Mouse (Mus musculus): ENCODE measurements around the gene Evl. TPM values are rescaled to one million over a fixed set of nuclear protein-coding genes. Genes with fewer than 3 reads are reported as not detected.

Evl gene
- total and polyA plus RNA-seq, 2 experiments from 2014 or later: 178 to 231 TPM

DNA sequence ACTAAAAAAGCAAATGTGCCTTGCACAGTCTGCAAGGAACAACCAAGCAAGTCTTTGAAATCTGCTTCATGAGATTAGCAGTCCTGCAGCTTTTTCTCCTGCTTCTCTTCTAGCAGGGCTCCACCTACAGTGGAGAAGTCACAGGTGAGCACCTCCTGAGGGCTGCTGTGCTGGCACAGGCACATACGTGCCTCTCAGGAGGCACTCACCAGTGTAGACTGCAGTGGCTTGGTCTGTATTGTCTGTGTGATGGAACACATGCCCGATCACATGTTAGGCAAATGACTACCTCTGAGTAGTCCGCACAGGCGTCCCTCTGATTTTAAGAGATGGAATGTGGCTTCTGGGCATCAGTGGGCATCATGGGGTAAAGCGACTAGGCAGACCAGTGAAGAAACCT is 122.6 kb downstream of the Evl start:
- no peak for TF ChIP-seq CTCF (IDR thresholded peaks at IDR 0.05; ENCODE audit: low read depth)
- Histone ChIP-seq H3K36me3 (ENCODE audit: insufficient read depth, low read length) (peaks cover 55% of the 10 kb centered on the region), H3K9ac (replicated peaks; ENCODE audit: low read length) (no peak overlapping the region), H3K27me3 (ENCODE audit: insufficient read depth, low read length) (no peaks in the 10 kb centered on the region), H3K27ac (no peak overlapping the region), H3K4me2 (ENCODE audit: low read depth, low read length) (no peak overlapping the region), H3K4me1 (ENCODE audit: insufficient read depth, low read length) (no peaks in the 10 kb centered on the region), H3K4me3 (ENCODE audit: low read length) (no peak overlapping the region), H3K9me3 (ENCODE audit: low read length) (no peaks in the 10 kb centered on the region)
- WGBS: 88% methylated on average over 5 of the region's 5 CpGs
- DNase-seq (ENCODE audit: low spot score) (no peak), ATAC-seq (no peak)

DNA sequence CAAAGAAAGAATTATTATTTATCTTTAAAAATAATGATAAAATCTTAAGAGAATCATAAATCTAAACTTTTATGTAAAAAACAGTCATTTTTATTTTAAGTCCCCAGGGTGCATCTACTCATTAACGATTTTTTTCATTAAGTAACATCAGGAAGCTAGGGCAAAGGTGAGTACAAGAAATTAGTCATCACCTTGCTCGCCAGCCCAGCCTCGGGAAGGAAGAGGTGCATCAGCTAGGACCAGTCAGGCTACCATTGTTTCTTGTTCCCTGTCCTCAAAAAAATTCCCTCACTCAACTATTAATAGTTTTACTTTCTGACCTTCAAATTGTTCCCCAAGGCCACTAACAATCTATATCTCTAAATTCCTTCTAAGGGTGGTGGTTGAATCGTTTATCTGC is 123.8 kb downstream of the Evl start:
- Histone ChIP-seq H3K9ac (replicated peaks; ENCODE audit: low read length) (no peak overlapping the region), H3K9me3 (ENCODE audit: low read length) (no peaks in the 10 kb centered on the region), H3K4me3 (ENCODE audit: low read length) (no peak overlapping the region), H3K4me2 (ENCODE audit: low read depth, low read length) (no peak overlapping the region), H3K4me1 (ENCODE audit: insufficient read depth, low read length) (no peaks in the 10 kb centered on the region), H3K36me3 (ENCODE audit: insufficient read depth, low read length) (peaks cover 58% of the 10 kb centered on the region), H3K27ac (no peak overlapping the region), H3K27me3 (ENCODE audit: insufficient read depth, low read length) (no peaks in the 10 kb centered on the region)
- TF ChIP-seq CTCF (IDR thresholded peaks at IDR 0.05; ENCODE audit: low read depth): no peak
- WGBS: 81% methylated on average over 4 of the region's 4 CpGs
- ATAC-seq: no peak
- no peak for DNase-seq (ENCODE audit: low spot score)

DNA sequence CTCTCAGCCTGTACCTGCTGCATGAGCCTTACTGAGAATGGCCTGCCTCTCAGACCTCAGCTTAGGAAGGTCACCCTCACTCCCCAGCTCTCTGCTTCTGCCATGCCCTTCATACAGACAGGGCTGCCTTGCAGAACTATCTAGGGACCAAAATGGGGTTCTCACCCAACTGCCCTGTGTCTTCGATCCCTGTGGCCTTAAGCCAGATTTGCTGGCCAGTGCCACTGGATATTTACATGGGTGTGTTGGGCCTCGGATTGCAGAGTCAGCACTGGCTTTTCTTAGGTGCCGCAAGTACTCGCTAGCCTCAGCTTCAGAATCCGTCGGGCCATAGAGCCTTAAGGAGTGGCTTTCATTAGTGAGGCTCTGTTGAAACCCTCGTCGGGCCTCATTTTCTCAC is 126.3 kb downstream of the Evl start:
- H3K27me3 ChIP-seq (ENCODE audit: insufficient read depth, low read length): no peaks in the 10 kb centered on the region
- H3K27ac ChIP-seq: no peak overlapping the region
- no peak overlapping the region for H3K9ac ChIP-seq (replicated peaks; ENCODE audit: low read length)
- no peaks in the 10 kb centered on the region for H3K4me1 ChIP-seq (ENCODE audit: insufficient read depth, low read length)
- 93% methylated on average over 8 of the region's 8 CpGs for WGBS
- H3K4me2 ChIP-seq (ENCODE audit: low read depth, low read length): no peak overlapping the region
- H3K9me3 ChIP-seq (ENCODE audit: low read length): no peaks in the 10 kb centered on the region
- no peak for ATAC-seq
- no peak overlapping the region for H3K4me3 ChIP-seq (ENCODE audit: low read length)
- DNase-seq (ENCODE audit: low spot score): no peak
- TF ChIP-seq CTCF (IDR thresholded peaks at IDR 0.05; ENCODE audit: low read depth): no peak
- H3K36me3 ChIP-seq (ENCODE audit: insufficient read depth, low read length): peaks cover 64% of the 10 kb centered on the region

DNA sequence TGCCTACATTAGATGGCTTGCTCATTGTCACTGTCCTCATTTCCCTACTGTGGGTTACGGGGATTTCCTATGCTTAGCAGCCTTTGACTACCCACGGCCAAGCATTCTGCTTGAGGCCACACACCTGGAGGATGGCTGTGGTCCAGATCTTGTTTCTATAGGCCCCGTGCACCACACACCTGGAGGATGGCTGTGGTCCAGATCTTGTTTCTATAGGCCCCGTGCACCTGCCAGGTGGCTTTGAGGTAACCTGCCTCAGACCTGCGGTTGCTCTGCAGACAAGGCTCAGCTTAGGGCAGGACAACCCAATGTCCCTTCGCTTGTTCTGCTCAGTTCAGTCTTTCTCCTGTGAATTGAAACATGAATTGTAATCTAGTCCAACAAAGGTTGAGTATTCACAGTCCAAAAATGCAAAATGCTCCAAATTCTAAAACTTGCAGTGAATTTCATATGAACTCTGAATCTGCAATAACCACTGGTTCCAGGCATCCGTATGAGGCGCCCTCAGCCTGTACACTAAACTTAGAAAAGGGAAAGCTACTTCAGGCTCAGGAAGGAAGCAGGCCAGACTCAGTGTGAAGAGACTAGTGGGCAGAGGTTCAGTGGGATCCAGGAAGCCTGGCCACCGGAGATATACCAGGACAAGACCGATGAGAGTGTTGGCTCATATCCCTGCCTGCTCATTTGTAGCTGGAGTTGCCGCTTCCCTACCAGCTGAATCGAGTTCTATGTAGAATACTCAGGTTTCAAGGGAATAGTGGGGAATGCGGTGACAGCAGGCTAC is 127.9 kb downstream of the Evl start:
- peaks cover 55% of the 10 kb centered on the region for H3K36me3 ChIP-seq (ENCODE audit: insufficient read depth, low read length)
- no peak overlapping the region for H3K9ac ChIP-seq (replicated peaks; ENCODE audit: low read length)
- no peak overlapping the region for H3K4me2 ChIP-seq (ENCODE audit: low read depth, low read length)
- H3K27ac ChIP-seq: no peak overlapping the region
- TF ChIP-seq CTCF (IDR thresholded peaks at IDR 0.05; ENCODE audit: low read depth): no peak
- ATAC-seq (no peak), DNase-seq (ENCODE audit: low spot score) (no peak)
- no peak overlapping the region for H3K4me3 ChIP-seq (ENCODE audit: low read length)
- H3K27me3 ChIP-seq (ENCODE audit: insufficient read depth, low read length): no peaks in the 10 kb centered on the region
- H3K4me1 ChIP-seq (ENCODE audit: insufficient read depth, low read length): no peaks in the 10 kb centered on the region
- no peaks in the 10 kb centered on the region for H3K9me3 ChIP-seq (ENCODE audit: low read length)
- 92% methylated on average over 13 of the region's 13 CpGs for WGBS

DNA sequence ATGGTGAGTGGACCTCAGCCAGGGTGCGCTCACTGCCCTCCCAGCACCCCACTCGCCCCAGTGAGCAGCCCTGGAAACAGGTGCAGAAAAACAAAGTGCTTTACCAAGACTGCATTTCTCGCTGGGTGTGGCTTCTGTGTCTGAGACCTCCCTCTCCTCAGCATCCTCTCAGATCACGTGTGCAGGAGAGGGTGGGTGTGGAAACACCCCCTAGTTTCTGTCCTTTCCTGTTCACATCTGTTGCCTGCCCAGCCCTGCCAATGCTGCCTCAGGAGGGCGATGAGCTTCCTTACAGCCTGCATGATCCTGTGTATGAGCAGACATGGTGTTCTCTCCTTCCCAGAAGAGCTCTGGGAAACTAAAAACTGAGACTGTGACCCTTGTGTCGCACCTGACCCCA is 131.9 kb downstream of the Evl start:
- no peak overlapping the region for H3K4me2 ChIP-seq (ENCODE audit: low read depth, low read length)
- no peak overlapping the region for H3K4me3 ChIP-seq (ENCODE audit: low read length)
- no peaks in the 10 kb centered on the region for H3K27me3 ChIP-seq (ENCODE audit: insufficient read depth, low read length)
- H3K36me3 ChIP-seq (ENCODE audit: insufficient read depth, low read length): peaks cover 40% of the 10 kb centered on the region
- H3K4me1 ChIP-seq (ENCODE audit: insufficient read depth, low read length): no peaks in the 10 kb centered on the region
- ATAC-seq (peak; percentile 41; the same call in 1 of the 2 replicates), DNase-seq (ENCODE audit: low spot score) (peak; percentile 24)
- no peak overlapping the region for H3K9ac ChIP-seq (replicated peaks; ENCODE audit: low read length)
- WGBS: 69% methylated on average over 6 of the region's 6 CpGs
- H3K9me3 ChIP-seq (ENCODE audit: low read length): no peaks in the 10 kb centered on the region
- 0 out of 2 replicates have a peak overlapping the region, but pooled peaks have one; percentile 29 for H3K27ac ChIP-seq
- TF ChIP-seq CTCF (IDR thresholded peaks at IDR 0.05; ENCODE audit: low read depth): no peak

GRCm38 (mm10) chr12:108686926-108687325 is 132.4 kb downstream of the Evl start:
- peak; percentile 59 for TF ChIP-seq CTCF (IDR thresholded peaks at IDR 0.05; ENCODE audit: low read depth)
- Histone ChIP-seq H3K4me2 (ENCODE audit: low read depth, low read length) (no peak overlapping the region), H3K27ac (no peak overlapping the region), H3K9ac (replicated peaks; ENCODE audit: low read length) (no peak overlapping the region), H3K4me3 (ENCODE audit: low read length) (no peak overlapping the region), H3K27me3 (ENCODE audit: insufficient read depth, low read length) (no peaks in the 10 kb centered on the region), H3K36me3 (ENCODE audit: insufficient read depth, low read length) (peaks cover 36% of the 10 kb centered on the region), H3K4me1 (ENCODE audit: insufficient read depth, low read length) (no peaks in the 10 kb centered on the region), H3K9me3 (ENCODE audit: low read length) (no peaks in the 10 kb centered on the region)
- peak; percentile 33; the same call in 1 of the 2 replicates for ATAC-seq
- 66% methylated on average over 6 of the region's 6 CpGs for WGBS
- DNase-seq (ENCODE audit: low spot score): peak; percentile 16

DNA sequence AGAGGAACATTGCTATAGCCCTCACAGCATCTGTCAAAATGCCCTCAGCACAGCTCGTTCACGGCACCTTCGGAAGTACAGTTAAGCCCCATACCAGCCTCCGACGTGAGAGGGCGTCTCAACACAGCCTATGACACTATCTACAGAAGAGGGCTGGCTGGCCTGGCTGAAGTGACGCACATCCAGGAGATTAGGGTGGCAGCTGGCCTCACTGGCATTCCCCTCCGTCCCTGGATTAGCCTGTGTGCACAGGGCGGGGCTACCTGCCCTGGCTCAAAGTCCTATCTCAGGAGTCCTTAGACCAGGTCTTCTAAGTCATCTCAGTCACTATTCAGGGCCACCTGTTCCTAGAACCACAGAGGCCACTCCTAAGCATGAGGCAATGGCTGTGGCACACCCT is 134.6 kb downstream of the Evl start:
- DNase-seq (ENCODE audit: low spot score) (no peak), ATAC-seq (no peak)
- no peak; the same call in 1 of the 2 replicates for TF ChIP-seq CTCF (IDR thresholded peaks at IDR 0.05; ENCODE audit: low read depth)

More for the DNA sequence above, 134.6 kb downstream of the Evl start:
- H3K4me3 ChIP-seq (ENCODE audit: low read length): no peak overlapping the region
- no peak overlapping the region for H3K4me2 ChIP-seq (ENCODE audit: low read depth, low read length)
- no peaks in the 10 kb centered on the region for H3K27me3 ChIP-seq (ENCODE audit: insufficient read depth, low read length)
- no peaks in the 10 kb centered on the region for H3K9me3 ChIP-seq (ENCODE audit: low read length)
- H3K4me1 ChIP-seq (ENCODE audit: insufficient read depth, low read length): no peaks in the 10 kb centered on the region
- 87% methylated on average over 9 of the region's 9 CpGs for WGBS
- peaks cover 18% of the 10 kb centered on the region for H3K36me3 ChIP-seq (ENCODE audit: insufficient read depth, low read length)
- H3K27ac ChIP-seq: no peak overlapping the region
- no peak overlapping the region for H3K9ac ChIP-seq (replicated peaks; ENCODE audit: low read length)

Data from hindbrain, postnatal 0 days (tissue).